Mouse (Mus musculus): ENCODE measurements around the gene Fam107a. TPM values are rescaled to one million over a fixed set of nuclear protein-coding genes. Genes with fewer than 3 reads are reported as not detected.
"Not testable (repeated sequence)": the region's sequence is repeated elsewhere in the genome, so short reads cannot be mapped to it uniquely, and the experiment has no call there.

Fam107a gene
- total RNA-seq, 2 experiments from 2014 or later: 321 to 343 TPM

- TF ChIP-seq CTCF (IDR thresholded peaks at IDR 0.05): peak; percentile 72
- DNase-seq (ENCODE audit: extremely low spot score in 1 of 2, low spot score in 2 of 2): no peak
- no peak overlapping the region for H3K4me3 ChIP-seq
- 0 out of 2 replicates have a peak overlapping the region, but pooled peaks have one; percentile 3 for H3K27ac ChIP-seq
- intact Hi-C loops (cut with DNase I): loop anchor here (1.0 kb wide), 1 partner anchor 12 kb away; no protein-coding TSS in a partner anchor
Observed at GRCm38 (mm10) chr14:8314536-8314935, 3.3 kb downstream of the Fam107a start.

- DNase-seq (ENCODE audit: extremely low spot score in 1 of 2, low spot score in 2 of 2): peak in 1 of 2 experiments; percentile 33
- Histone ChIP-seq H3K4me3 (no peak overlapping the region), H3K27ac (no peak overlapping the region)
- no peak for TF ChIP-seq CTCF (IDR thresholded peaks at IDR 0.05)
- intact Hi-C loops (cut with DNase I): loop anchor here (1.0 kb wide), 1 partner anchor 12 kb away; no protein-coding TSS in a partner anchor
Observed at GRCm38 (mm10) chr14:8313877-8314276, 3.9 kb downstream of the Fam107a start.

GRCm38 (mm10) chr14:8309621-8310141 lies 8.1 kb downstream of the Fam107a start:
- TF ChIP-seq CTCF (IDR thresholded peaks at IDR 0.05): no peak
- H3K4me3 ChIP-seq: peak overlapping the region; percentile 43
- intact Hi-C loops (cut with DNase I): no loop called here
- DNase-seq (ENCODE audit: extremely low spot score in 1 of 2, low spot score in 2 of 2): peak in 1 of 2 experiments; percentile 39
- H3K27ac ChIP-seq: peak overlapping the region; percentile 81

GRCm38 (mm10) chr14:8308650-8309049 lies 9.2 kb downstream of the Fam107a start:
- DNase-seq (ENCODE audit: extremely low spot score in 1 of 2, low spot score in 2 of 2): no peak
- Histone ChIP-seq H3K27ac (peak overlapping the region; percentile 81), H3K4me3 (peak overlapping the region; percentile 43)
- intact Hi-C loops (cut with DNase I): no loop called here
- no peak; the same call in 1 of the 2 replicates for TF ChIP-seq CTCF (IDR thresholded peaks at IDR 0.05)

GRCm38 (mm10) chr14:8306884-8307283 lies 10.9 kb downstream of the Fam107a start:
- intact Hi-C loops (cut with DNase I): loop anchor here (2.0 kb wide), 1 partner anchor 40 kb away; no protein-coding TSS in a partner anchor
- Histone ChIP-seq H3K27ac (no peak overlapping the region), H3K4me3 (peak overlapping the region; percentile 43; the same call in 1 of the 2 replicates)
- no peak for TF ChIP-seq CTCF (IDR thresholded peaks at IDR 0.05)
- no peak for DNase-seq (ENCODE audit: extremely low spot score in 1 of 2, low spot score in 2 of 2)

- no peak for TF ChIP-seq CTCF (IDR thresholded peaks at IDR 0.05)
- no peak for DNase-seq (ENCODE audit: extremely low spot score in 1 of 2, low spot score in 2 of 2)
- Histone ChIP-seq H3K27ac (peak overlapping the region; percentile 30; the same call in 1 of the 2 replicates), H3K4me3 (no peak overlapping the region)
- intact Hi-C loops (cut with DNase I): no loop called here
Observed at GRCm38 (mm10) chr14:8305014-8305413, 12.8 kb downstream of the Fam107a start.

- DNase-seq (ENCODE audit: extremely low spot score in 1 of 2, low spot score in 2 of 2): no peak
Observed at GRCm38 (mm10) chr14:8304082-8304481, 13.7 kb downstream of the Fam107a start.

GRCm38 (mm10) chr14:8302687-8303086 lies 15.1 kb downstream of the Fam107a start:
- Histone ChIP-seq H3K27ac (no peak overlapping the region), H3K4me3 (no peak overlapping the region)
- DNase-seq (ENCODE audit: extremely low spot score in 1 of 2, low spot score in 2 of 2): no peak
- intact Hi-C loops (cut with DNase I): loop anchor here (1.0 kb wide), 1 partner anchor 12 kb away; no protein-coding TSS in a partner anchor
- no peak for TF ChIP-seq CTCF (IDR thresholded peaks at IDR 0.05)

More at GRCm38 (mm10) chr14:8304082-8304481, 13.7 kb downstream of the Fam107a start:
- TF ChIP-seq CTCF (IDR thresholded peaks at IDR 0.05): no peak
- Histone ChIP-seq H3K27ac (no peak overlapping the region; the same call in 1 of the 2 replicates), H3K4me3 (no peak overlapping the region)
- intact Hi-C loops (cut with DNase I): no loop called here

- H3K27ac ChIP-seq: no peak overlapping the region
- peak; percentile 25 to 34 for DNase-seq (ENCODE audit: extremely low spot score in 1 of 2, low spot score in 2 of 2)
- intact Hi-C loops (cut with DNase I): no loop called here
- H3K4me3 ChIP-seq: no peak overlapping the region
- TF ChIP-seq CTCF (IDR thresholded peaks at IDR 0.05): peak; percentile 61
Observed at GRCm38 (mm10) chr14:8300281-8300680, 17.5 kb downstream of the Fam107a start.

GRCm38 (mm10) chr14:8297889-8298293 lies 19.9 kb downstream of the Fam107a start:
- no peak for TF ChIP-seq CTCF (IDR thresholded peaks at IDR 0.05)
- Histone ChIP-seq H3K27ac (no peak overlapping the region), H3K4me3 (no peak overlapping the region)
- intact Hi-C loops (cut with DNase I): loop anchor here (2.0 kb wide), 1 partner anchor 21 kb away; the partner anchor contains the start of gene Fam107a
- no peak for DNase-seq (ENCODE audit: extremely low spot score in 1 of 2, low spot score in 2 of 2)

- no peak for DNase-seq (ENCODE audit: extremely low spot score in 1 of 2, low spot score in 2 of 2)
- H3K27ac ChIP-seq: no peak overlapping the region
- H3K4me3 ChIP-seq: no peak overlapping the region
- no peak for TF ChIP-seq CTCF (IDR thresholded peaks at IDR 0.05)
- intact Hi-C loops (cut with DNase I): no loop called here
Observed at GRCm38 (mm10) chr14:8294257-8294656, 23.6 kb downstream of the Fam107a start.

- H3K4me3 ChIP-seq; H3K27ac ChIP-seq; intact Hi-C loops (cut with DNase I); DNase-seq (ENCODE audit: extremely low spot score in 1 of 2, low spot score in 2 of 2): not testable (repeated sequence)
Observed at GRCm38 (mm10) chr14:8286595-8286994, 31.2 kb downstream of the Fam107a start.

- H3K4me3 ChIP-seq: no peak overlapping the region
- no peak for TF ChIP-seq CTCF (IDR thresholded peaks at IDR 0.05)
- H3K27ac ChIP-seq: no peak overlapping the region
- no peak for DNase-seq (ENCODE audit: extremely low spot score in 1 of 2, low spot score in 2 of 2)
- intact Hi-C loops (cut with DNase I): no loop called here
Observed at GRCm38 (mm10) chr14:8283784-8284183, 34.0 kb downstream of the Fam107a start.

- H3K4me3 ChIP-seq; H3K27ac ChIP-seq; DNase-seq (ENCODE audit: extremely low spot score in 1 of 2, low spot score in 2 of 2); intact Hi-C loops (cut with DNase I): not testable (repeated sequence)
Observed at GRCm38 (mm10) chr14:8271281-8271680, 46.5 kb downstream of the Fam107a start.
